Mouse (Mus musculus) thymus, adult 2 months (tissue): ENCODE measurements at regions not wholly inside any gene's neighbourhood (a gene's known extent, or its start where the extent isn't known, plus 50 kb on each side); places are given as distances from the start of the nearest gene placed in this dataset.

ENCODE experiments used
- CTCF ChIP-seq: fragments of 200-500 bp; IDR thresholded peaks from 2 replicates; pipeline ENCODE4 v1.5.1; 2012; ENCODE audit warnings: mild to moderate bottlenecking, control low read depth, low read length, moderate library complexity, borderline replicate concordance; ENCODE audit not compliant: control insufficient read depth, poor library complexity, insufficient read depth; ENCODE audit errors: extremely low read depth
- POLR2A ChIP-seq: fragments of 200-500 bp; IDR thresholded peaks from 2 replicates; pipeline ENCODE4 v1.6.1; 2012; ENCODE audit warnings: mild to moderate bottlenecking, low read length, control low read depth, moderate library complexity; ENCODE audit not compliant: control insufficient read depth, poor library complexity, insufficient read depth; ENCODE audit errors: extremely low read depth

- no peak for TF ChIP-seq CTCF
- no peak for TF ChIP-seq POLR2A
Measured at GRCm38 (mm10) chr19:14740936-14741335, 143.1 kb upstream of the Tle4 start.
